Mouse (Mus musculus) megakaryocyte, embryonic 14.5 days (primary cell): ENCODE results near the gene Podn. TPM values are rescaled to one million over a fixed set of nuclear protein-coding genes. Genes with fewer than 3 reads are reported as not detected.

Source experiments
- H3K27me3 ChIP-seq: replicated peaks from 2 replicates; pipeline ENCODE3; 2012; ENCODE audit warnings: inconsistent platforms
- H3K36me3 ChIP-seq: replicated peaks from 2 replicates; pipeline ENCODE3; 2012; ENCODE audit warnings: low read length, inconsistent platforms, mixed read lengths
- H3K4me1 ChIP-seq: 2 replicates; pipeline ENCODE4 v1.6.1; 2012; ENCODE audit warnings: inconsistent platforms
- H3K4me3 ChIP-seq: replicated peaks from 2 replicates; pipeline ENCODE3; 2012; ENCODE audit warnings: moderate library complexity, mild to moderate bottlenecking, inconsistent platforms
- H3K9me3 ChIP-seq: 2 replicates; pipeline ENCODE4 v1.6.1; 2012; ENCODE audit warnings: inconsistent platforms
- FLI1 ChIP-seq: IDR thresholded peaks from 2 replicates; pipeline ENCODE4 v1.6.1; 2012; ENCODE audit warnings: low read length, inconsistent platforms, mixed read lengths
- GATA1 ChIP-seq: IDR thresholded peaks from 3 replicates; pipeline ENCODE4 v1.6.1; 2012; ENCODE audit warnings: mixed read lengths, low read length, inconsistent platforms, borderline replicate concordance
- polyA plus RNA-seq: library from polyadenylated mRNA; stranded (reverse); fragments of >175 nt; gene quantifications from 2 replicates; pipeline ENCODE4 v1.2.3, GENCODE M21; 2012; ENCODE audit warnings: low replicate concordance; ENCODE audit not compliant: insufficient read depth

The Podn gene
- polyA plus RNA-seq, 1 experiment = not detected

DNA sequence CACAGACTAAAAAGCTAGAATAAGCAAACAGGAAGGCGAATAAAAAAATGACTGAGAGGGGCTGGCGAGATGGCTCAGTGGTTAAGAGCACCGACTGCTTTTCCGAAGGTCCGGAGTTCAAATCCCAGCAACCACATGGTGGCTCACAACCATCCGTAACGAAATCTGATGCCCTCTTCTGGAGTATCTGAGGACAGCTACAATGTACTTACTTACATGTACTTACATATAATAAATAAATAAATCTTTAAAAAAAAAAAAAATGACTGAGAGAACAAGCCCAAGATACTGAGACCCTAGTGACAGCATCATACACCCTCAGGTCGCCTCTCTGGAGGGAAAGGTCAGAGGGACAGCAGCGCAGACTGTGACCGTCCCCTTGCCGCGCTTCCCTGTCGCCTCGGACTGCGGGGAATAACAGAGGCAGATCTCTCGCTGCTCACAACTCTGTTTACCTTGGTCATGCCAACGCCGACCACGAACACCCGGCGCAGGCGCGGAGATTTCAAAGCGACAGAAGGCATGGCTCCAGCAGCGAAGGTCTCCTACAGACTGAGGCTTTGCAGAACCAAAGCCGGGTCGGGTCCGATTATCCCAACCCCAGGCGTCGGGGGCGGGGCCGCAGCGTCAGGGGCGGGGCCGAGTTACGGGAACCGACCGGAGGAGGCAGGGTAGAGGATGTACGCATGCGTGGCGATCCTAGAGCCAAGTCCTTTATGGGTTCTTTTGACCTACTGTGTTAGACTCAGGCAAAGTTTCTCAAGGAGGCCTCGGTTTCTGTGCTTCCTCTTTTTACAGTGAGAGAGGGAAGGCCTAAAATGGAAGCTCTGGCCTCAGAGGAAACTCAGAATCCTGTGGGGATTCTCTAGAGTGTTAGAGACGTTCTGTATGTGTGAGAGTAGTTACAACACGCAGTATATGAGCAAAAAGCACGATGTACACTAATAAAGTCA, 22.0 kb upstream of the Podn start:
- Histone ChIP-seq H3K36me3 (no peaks in the 10 kb centered on the region), H3K27me3 (no peaks in the 10 kb centered on the region), H3K4me1 (peaks cover 10% of the 10 kb centered on the region; the same call in 1 of the 2 replicates), H3K4me3 (peak overlapping the region; percentile 96), H3K9me3 (peaks cover 3% of the 10 kb centered on the region; the same call in 1 of the 2 replicates)
- TF ChIP-seq FLI1 = no peak
- TF ChIP-seq GATA1 = no peak

DNA sequence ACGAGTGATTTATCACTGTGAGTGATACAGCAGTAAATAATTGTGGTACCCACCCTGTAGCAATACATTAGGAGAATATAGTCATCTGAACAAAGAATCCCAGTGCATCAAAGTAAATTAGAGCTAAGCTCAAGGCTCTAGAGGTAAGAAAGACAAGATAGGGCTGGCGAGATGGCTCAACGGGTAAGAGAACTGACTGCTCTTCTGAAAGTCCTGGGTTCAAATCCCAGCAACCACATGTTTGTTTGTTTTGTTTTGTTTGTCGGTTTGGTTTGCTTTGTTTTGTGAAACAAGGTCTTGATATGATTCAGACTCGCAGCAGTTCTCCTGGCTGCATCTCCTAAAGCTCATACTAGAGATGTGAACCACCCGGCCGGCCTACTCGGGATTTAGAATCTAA, 21.2 kb upstream of the Podn start:
- H3K27me3 ChIP-seq = no peaks in the 10 kb centered on the region
- H3K36me3 ChIP-seq = no peaks in the 10 kb centered on the region
- H3K9me3 ChIP-seq = peaks cover under 1% of the 10 kb centered on the region; the same call in 1 of the 2 replicates
- peak overlapping the region; percentile 84 for H3K4me3 ChIP-seq
- H3K4me1 ChIP-seq = peaks cover 10% of the 10 kb centered on the region; the same call in 1 of the 2 replicates
- TF ChIP-seq FLI1 = no peak
- no peak for TF ChIP-seq GATA1

- Histone ChIP-seq H3K4me3 (no peak overlapping the region), H3K9me3 (no peaks in the 10 kb centered on the region), H3K27me3 (no peaks in the 10 kb centered on the region), H3K36me3 (peaks cover 3% of the 10 kb centered on the region), H3K4me1 (peaks cover 10% of the 10 kb centered on the region; the same call in 1 of the 2 replicates)
- no peak for TF ChIP-seq FLI1
- no peak for TF ChIP-seq GATA1
These were observed 20.2 kb upstream of the Podn start for GRCm38 (mm10) chr4:108116466-108116865.

- no peaks in the 10 kb centered on the region for H3K4me1 ChIP-seq
- no peak overlapping the region for H3K4me3 ChIP-seq
- no peaks in the 10 kb centered on the region for H3K27me3 ChIP-seq
- no peak for TF ChIP-seq GATA1
- TF ChIP-seq FLI1 = no peak
- H3K36me3 ChIP-seq = peaks cover 15% of the 10 kb centered on the region
- no peaks in the 10 kb centered on the region for H3K9me3 ChIP-seq
These were observed 14.5 kb upstream of the Podn start for GRCm38 (mm10) chr4:108110706-108111105.

GRCm38 (mm10) chr4:108109728-108110127, 13.5 kb upstream of the Podn start:
- no peak overlapping the region for H3K4me3 ChIP-seq
- peaks cover 15% of the 10 kb centered on the region for H3K36me3 ChIP-seq
- TF ChIP-seq FLI1 = no peak
- TF ChIP-seq GATA1 = no peak
- H3K27me3 ChIP-seq = no peaks in the 10 kb centered on the region
- H3K4me1 ChIP-seq = no peaks in the 10 kb centered on the region
- no peaks in the 10 kb centered on the region for H3K9me3 ChIP-seq

GRCm38 (mm10) chr4:108092741-108093397, 3.4 kb downstream of the Podn start:
- Histone ChIP-seq H3K4me3 (no peak overlapping the region), H3K4me1 (no peaks in the 10 kb centered on the region), H3K9me3 (no peaks in the 10 kb centered on the region), H3K36me3 (peaks cover 17% of the 10 kb centered on the region), H3K27me3 (no peaks in the 10 kb centered on the region)
- TF ChIP-seq GATA1 (no peak), FLI1 (no peak)

- Histone ChIP-seq H3K4me3 (no peak overlapping the region), H3K27me3 (no peaks in the 10 kb centered on the region), H3K9me3 (no peaks in the 10 kb centered on the region), H3K4me1 (peaks cover 37% of the 10 kb centered on the region), H3K36me3 (peaks cover 12% of the 10 kb centered on the region)
- TF ChIP-seq FLI1 (no peak), GATA1 (no peak)
These were observed 12.3 kb downstream of the Podn start for GRCm38 (mm10) chr4:108083993-108084392.

GRCm38 (mm10) chr4:108083032-108083735, 13.1 kb downstream of the Podn start:
- Histone ChIP-seq H3K4me3 (no peak overlapping the region), H3K4me1 (peaks cover 41% of the 10 kb centered on the region), H3K27me3 (no peaks in the 10 kb centered on the region), H3K36me3 (peaks cover 17% of the 10 kb centered on the region), H3K9me3 (no peaks in the 10 kb centered on the region)
- no peak for TF ChIP-seq FLI1
- TF ChIP-seq GATA1 = no peak

DNA sequence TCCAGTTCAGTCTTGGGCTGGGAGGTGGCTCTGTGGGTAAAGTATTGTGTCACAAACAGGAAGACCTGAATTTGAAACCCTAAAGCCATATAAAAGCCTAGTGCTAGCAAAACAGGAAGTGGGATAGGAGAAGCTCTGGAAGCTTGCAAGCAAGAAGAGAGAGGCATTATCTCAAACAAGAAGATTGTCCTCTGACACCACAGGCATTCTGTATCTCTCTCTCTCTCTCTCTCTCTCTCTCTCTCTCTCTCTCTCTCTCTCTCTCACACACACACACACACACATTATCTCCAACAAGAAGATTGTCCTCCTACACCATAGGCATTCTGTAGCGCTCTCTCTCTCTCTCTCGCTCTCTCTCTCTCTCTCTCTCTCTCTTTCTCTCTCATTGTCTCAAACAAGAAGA, 13.8 kb downstream of the Podn start:
- H3K4me1 ChIP-seq = peaks cover 41% of the 10 kb centered on the region
- H3K36me3 ChIP-seq = peaks cover 24% of the 10 kb centered on the region
- TF ChIP-seq GATA1 (no peak), FLI1 (no peak)

More for the DNA sequence above, 13.8 kb downstream of the Podn start:
- Histone ChIP-seq H3K4me3 (no peak overlapping the region), H3K9me3 (no peaks in the 10 kb centered on the region), H3K27me3 (no peaks in the 10 kb centered on the region)
